Mouse (Mus musculus): Measurements from ENCODE around the gene Sec22b.

The Sec22b gene

GRCm38 (mm10) chr3:97911093-97911492 is 10.1 kb downstream of the Sec22b start:
- DNase-seq: no peak

- no peak for DNase-seq
Observed at GRCm38 (mm10) chr3:97915081-97915480, 14.1 kb downstream of the Sec22b start.

GRCm38 (mm10) chr3:97918885-97919550 is 18.0 kb downstream of the Sec22b start:
- no peak for DNase-seq

GRCm38 (mm10) chr3:97925246-97925645 is 24.3 kb downstream of the Sec22b start:
- DNase-seq: no peak

- no peak for DNase-seq
Observed at GRCm38 (mm10) chr3:97927322-97927721, 26.3 kb downstream of the Sec22b start.

GRCm38 (mm10) chr3:97928968-97929858 is 28.2 kb downstream of the Sec22b start:
- DNase-seq: no peak

GRCm38 (mm10) chr3:97930141-97930786 is 29.3 kb downstream of the Sec22b start:
- no peak for DNase-seq

- no peak for DNase-seq
Observed at GRCm38 (mm10) chr3:97930787-97931158, 29.8 kb downstream of the Sec22b start.

GRCm38 (mm10) chr3:97931310-97931885 is 30.4 kb downstream of the Sec22b start:
- no peak for DNase-seq

- DNase-seq: no peak
Observed at GRCm38 (mm10) chr3:97932131-97932530, 31.1 kb downstream of the Sec22b start.

GRCm38 (mm10) chr3:97932771-97933170 is 31.8 kb downstream of the Sec22b start:
- no peak for DNase-seq

- no peak for DNase-seq
Observed at GRCm38 (mm10) chr3:97933251-97933650, 32.3 kb downstream of the Sec22b start.

GRCm38 (mm10) chr3:97933811-97934210 is 32.8 kb downstream of the Sec22b start:
- DNase-seq: no peak

GRCm38 (mm10) chr3:97934331-97935300 is 33.6 kb downstream of the Sec22b start:
- DNase-seq: no peak

- DNase-seq: no peak
Observed at GRCm38 (mm10) chr3:97937068-97937944, 36.3 kb downstream of the Sec22b start.

GRCm38 (mm10) chr3:97937945-97938266 is 36.9 kb downstream of the Sec22b start:
- DNase-seq: no peak

GRCm38 (mm10) chr3:97938814-97939526 is 38.0 kb downstream of the Sec22b start:
- no peak for DNase-seq

- no peak for DNase-seq
Observed at GRCm38 (mm10) chr3:97939626-97940510, 38.9 kb downstream of the Sec22b start.

GRCm38 (mm10) chr3:97940511-97941204 is 39.7 kb downstream of the Sec22b start:
- DNase-seq: no peak
